Mouse (Mus musculus) T-helper 2 cell (primary cell): ENCODE measurements at regions not wholly inside any gene's neighbourhood (a gene's known extent, or its start where the extent isn't known, plus 50 kb on each side); places are given as distances from the start of the nearest gene placed in this dataset.

Source experiments
- in situ Hi-C: fragments of 300-600 bp; cut with MboI, MseI; formaldehyde crosslinking; loops from one replicate; pipeline ENCODE4 v1.15.1; 2025; ENCODE audit warnings: high pct_unique_total_duplicates

GRCm38 (mm10) chr14:111738943-111739342 is 64.0 kb downstream of the Slitrk5 start:
- in situ Hi-C loops: no loop called here

- in situ Hi-C loops: no loop called here
Measured at GRCm38 (mm10) chr14:111763616-111764015, 88.7 kb downstream of the Slitrk5 start.

- in situ Hi-C loops: loop anchor here (10.0 kb wide), 1 partner anchor 967 kb away; no protein-coding TSS in a partner anchor
Measured at GRCm38 (mm10) chr14:111778152-111778551, 103.3 kb downstream of the Slitrk5 start.

GRCm38 (mm10) chr14:111808025-111808424 is 133.1 kb downstream of the Slitrk5 start:
- in situ Hi-C loops: no loop called here

GRCm38 (mm10) chr14:111809871-111810270 is 135.0 kb downstream of the Slitrk5 start:
- in situ Hi-C loops: no loop called here

- in situ Hi-C loops: no loop called here
Measured at GRCm38 (mm10) chr14:111822047-111822730, 147.3 kb downstream of the Slitrk5 start.
